ENCODE assay signal across 19 mouse cellular contexts in genomic region chr17:48880590-48880989, GRCm38 (mm10). TPM values are rescaled to one million over a fixed set of nuclear protein-coding genes. Genes with fewer than 3 reads are reported as not detected.
DNase-seq lines count a peak whose midpoint lies in the region; ATAC-seq and TF ChIP-seq lines count a peak whose summit lies in the region.
"Had no signal": no experiment of that assay in that cellular context is flagged by ENCODE, and none has a peak within 500 bp of the region (broad histone marks: within the 10 kb centered on the region; RNA-seq: fewer than 3 reads in every experiment).

No protein-coding gene starts in this region.

- no peak overlapping the region for H3K9ac ChIP-seq in intestine, postnatal 0 days (ENCODE audit: low read depth, low read length)
- H3K9ac ChIP-seq in intestine, embryonic 15.5 days: no peak overlapping the region
- no peak overlapping the region for H3K9ac ChIP-seq in midbrain, embryonic 11.5 days (ENCODE audit: low read length)
- H3K9ac ChIP-seq in midbrain, embryonic 14.5 days (replicated peaks; ENCODE audit: low read length): no peak overlapping the region
- no peak overlapping the region for H3K9ac ChIP-seq in ES-E14 (ENCODE audit: insufficient read depth, low read depth, low read length, poor library complexity, severe bottlenecking)
- H3K9ac ChIP-seq: heart, embryonic 13.5 days had no signal

- H3K27ac ChIP-seq in intestine, postnatal 0 days (ENCODE audit: low read depth, low read length): no peak overlapping the region
- no peak overlapping the region for H3K27ac ChIP-seq in intestine, embryonic 15.5 days
- no peak overlapping the region for H3K27ac ChIP-seq in midbrain, embryonic 11.5 days (ENCODE audit: low read depth, low read length)
- no peak overlapping the region for H3K27ac ChIP-seq in midbrain, embryonic 14.5 days (replicated peaks; ENCODE audit: low read depth, low read length)
- H3K27ac ChIP-seq in ES-E14 (ENCODE audit: insufficient read depth, low read depth, low read length, poor library complexity, severe bottlenecking): no peak overlapping the region
- H3K27ac ChIP-seq: embryonic facial prominence, embryonic 10.5 days; heart, embryonic 13.5 days had no signal

- no peaks in the 10 kb centered on the region for H3K27me3 ChIP-seq in intestine, postnatal 0 days (replicated peaks; ENCODE audit: control insufficient read depth, insufficient read depth, low read length)
- no peaks in the 10 kb centered on the region for H3K27me3 ChIP-seq in intestine, embryonic 15.5 days (replicated peaks)
- no peaks in the 10 kb centered on the region for H3K27me3 ChIP-seq in midbrain, embryonic 11.5 days (ENCODE audit: control insufficient read depth, insufficient read depth, low read length)
- H3K27me3 ChIP-seq in midbrain, embryonic 14.5 days (ENCODE audit: control insufficient read depth, insufficient read depth, low read length): no peaks in the 10 kb centered on the region
- H3K27me3 ChIP-seq: Patski had no signal

- peak; percentile 29; the same call in 1 of the 2 replicates for TF ChIP-seq CTCF in intestine, postnatal 0 days (IDR thresholded peaks at IDR 0.05; ENCODE audit: low read depth)

- ATAC-seq in intestine, postnatal 0 days: no peak
- ATAC-seq in intestine, embryonic 15.5 days: no peak
- ATAC-seq in midbrain, embryonic 11.5 days (ENCODE audit: low FRiP score): no peak
- ATAC-seq in midbrain, embryonic 14.5 days (ENCODE audit: low FRiP score, low TSS enrichment): no peak
- ATAC-seq: forebrain, embryonic 14.5 days; hindbrain, embryonic 16.5 days; Patski had no signal

- in situ Hi-C loops in ES-E14 (cut with MboI; ENCODE audit: low sequenced_read_pairs in 2 of 2, unreplicated experiment in 2 of 2): no loop called here

- no peaks in the 10 kb centered on the region for H3K9me3 ChIP-seq in intestine, postnatal 0 days (ENCODE audit: control insufficient read depth)
- H3K9me3 ChIP-seq in intestine, embryonic 15.5 days: no peaks in the 10 kb centered on the region
- no peaks in the 10 kb centered on the region for H3K9me3 ChIP-seq in midbrain, embryonic 11.5 days (ENCODE audit: control insufficient read depth, low read length)
- H3K9me3 ChIP-seq in midbrain, embryonic 14.5 days (ENCODE audit: control insufficient read depth, low read length): no peaks in the 10 kb centered on the region
- H3K9me3 ChIP-seq in ES-E14 (ENCODE audit: control insufficient read depth, insufficient read depth, low read depth, low read length): no peaks in the 10 kb centered on the region
- H3K9me3 ChIP-seq: embryonic facial prominence, embryonic 10.5 days; heart, embryonic 13.5 days had no signal

- H3K4me3 ChIP-seq in intestine, postnatal 0 days (ENCODE audit: low read depth, low read length): no peak overlapping the region
- no peak overlapping the region for H3K4me3 ChIP-seq in intestine, embryonic 15.5 days (replicated peaks)
- no peak overlapping the region for H3K4me3 ChIP-seq in midbrain, embryonic 11.5 days (ENCODE audit: low read depth, low read length)
- no peak overlapping the region for H3K4me3 ChIP-seq in midbrain, embryonic 14.5 days (replicated peaks; ENCODE audit: low read depth, low read length)
- H3K4me3 ChIP-seq in ES-E14 (ENCODE audit: insufficient read depth in 1 of 2, low read depth in 1 of 2, low read length in 2 of 2, poor library complexity in 1 of 2, severe bottlenecking in 1 of 2): no peak overlapping the region
- H3K4me3 ChIP-seq: embryonic facial prominence, embryonic 10.5 days; heart, embryonic 13.5 days had no signal

- H3K4me1 ChIP-seq in intestine, postnatal 0 days (replicated peaks; ENCODE audit: control insufficient read depth, insufficient read depth, low read length): no peaks in the 10 kb centered on the region
- no peaks in the 10 kb centered on the region for H3K4me1 ChIP-seq in intestine, embryonic 15.5 days (replicated peaks)
- H3K4me1 ChIP-seq in midbrain, embryonic 11.5 days (ENCODE audit: control insufficient read depth, insufficient read depth, low read length): no peaks in the 10 kb centered on the region
- no peaks in the 10 kb centered on the region for H3K4me1 ChIP-seq in midbrain, embryonic 14.5 days (ENCODE audit: control insufficient read depth, insufficient read depth, low read length)
- H3K4me1 ChIP-seq in ES-E14 (ENCODE audit: control insufficient read depth in 2 of 2, insufficient read depth in 2 of 2, low read length in 2 of 2, poor library complexity in 1 of 2): no peaks in the 10 kb centered on the region
- H3K4me1 ChIP-seq: heart, embryonic 13.5 days had no signal

- 81% methylated on average over 3 of the region's 3 CpGs for WGBS in intestine, postnatal 0 days
- 91% methylated on average over 3 of the region's 3 CpGs for WGBS in intestine, embryonic 15.5 days
- 88% methylated on average over 3 of the region's 3 CpGs for WGBS in midbrain, embryonic 11.5 days
- WGBS in midbrain, embryonic 14.5 days: 90% methylated on average over 3 of the region's 3 CpGs

- H3K4me2 ChIP-seq in intestine, postnatal 0 days (replicated peaks; ENCODE audit: low read depth): no peak overlapping the region
- no peak overlapping the region for H3K4me2 ChIP-seq in intestine, embryonic 15.5 days (replicated peaks)
- no peak overlapping the region for H3K4me2 ChIP-seq in midbrain, embryonic 11.5 days
- H3K4me2 ChIP-seq in midbrain, embryonic 14.5 days (ENCODE audit: low read length): no peak overlapping the region
- H3K4me2 ChIP-seq: heart, embryonic 13.5 days had no signal

- DNase-seq in midbrain, embryonic 11.5 days (ENCODE audit: low spot score, missing footprints): peak; percentile 57
- no peak for DNase-seq in midbrain, embryonic 14.5 days
- peak; percentile 13 for DNase-seq in ES-E14 (ENCODE audit: low read depth, low spot score)
- peak; percentile 11 for DNase-seq in mesoderm, embryonic 11.5 days (ENCODE audit: low read depth, low spot score)
- DNase-seq in ovary, postnatal 10 days (ENCODE audit: low spot score): no peak
- DNase-seq: adrenal gland, adult 8-10 months; cerebellum, adult 11 months; cerebellum, adult 8-10 months; cerebellum, postnatal 25 days; gastrocnemius, postnatal 36 days; heart, adult 11 months; heart, postnatal 36 days had no signal

- no peaks in the 10 kb centered on the region for H3K36me3 ChIP-seq in intestine, postnatal 0 days (ENCODE audit: control insufficient read depth, insufficient read depth)
- no peaks in the 10 kb centered on the region for H3K36me3 ChIP-seq in intestine, embryonic 15.5 days
- H3K36me3 ChIP-seq in midbrain, embryonic 11.5 days (ENCODE audit: control insufficient read depth, insufficient read depth, low read length): no peaks in the 10 kb centered on the region
- no peaks in the 10 kb centered on the region for H3K36me3 ChIP-seq in midbrain, embryonic 14.5 days (ENCODE audit: control insufficient read depth, insufficient read depth, low read length)
- no peaks in the 10 kb centered on the region for H3K36me3 ChIP-seq in ES-E14 (ENCODE audit: control insufficient read depth, insufficient read depth, low read length, poor library complexity, severe bottlenecking)
- H3K36me3 ChIP-seq: embryonic facial prominence, embryonic 10.5 days; heart, embryonic 13.5 days had no signal

TF ChIP-seq in ES-E14, 5 proteins besides CTCF, POLR2A, EP300 and RAD21:
- no peak for TF ChIP-seq ZNF384 (IDR thresholded peaks at IDR 0.05; ENCODE audit: low read depth, low read length)
- TF ChIP-seq ZC3H11A (IDR thresholded peaks at IDR 0.05; ENCODE audit: borderline replicate concordance, low read depth, low read length): peak; percentile 53

RNA-seq across cellular contexts. Expression of gene Lrfn2, which starts 51.6 kb away (rescaled TPM):
- 0.20 and 0.29 TPM in 2 replicates for polyA plus RNA-seq in intestine, postnatal 0 days (2015; fragmentation: Nextera tagmentation; extraction: Ambion mirVana)
- 0.61 and 0.99 TPM in 2 replicates for polyA plus RNA-seq in intestine, embryonic 15.5 days (2015; fragmentation: Nextera tagmentation; extraction: Ambion mirVana)
- polyA plus RNA-seq in midbrain, embryonic 11.5 days (2014; fragmentation: Nextera tagmentation; extraction: Ambion mirVana): 0.20 and 0.51 TPM in 2 replicates
- 5.3 and 7.9 TPM in 2 replicates for polyA plus RNA-seq in midbrain, embryonic 14.5 days (2014; fragmentation: Nextera tagmentation; extraction: Ambion mirVana)
- 0.11 and 0.13 TPM in 2 replicates for total RNA-seq in ES-E14 (2012; rRNA removed)
- polyA plus RNA-seq: Patski had no signal

Comparison
In these comparisons a context has a peak if more than half of its experiments do, and no peak if none do; other contexts are left out.
1. DNase-seq: peak in midbrain, embryonic 11.5 days (single experiment), ES-E14 (single experiment) and mesoderm, embryonic 11.5 days (single experiment); none in midbrain, embryonic 14.5 days (single experiment) and ovary, postnatal 10 days (single experiment).